Comparison of ENCODE assay signal across 14 mouse cellular contexts in the genomic region with DNA sequence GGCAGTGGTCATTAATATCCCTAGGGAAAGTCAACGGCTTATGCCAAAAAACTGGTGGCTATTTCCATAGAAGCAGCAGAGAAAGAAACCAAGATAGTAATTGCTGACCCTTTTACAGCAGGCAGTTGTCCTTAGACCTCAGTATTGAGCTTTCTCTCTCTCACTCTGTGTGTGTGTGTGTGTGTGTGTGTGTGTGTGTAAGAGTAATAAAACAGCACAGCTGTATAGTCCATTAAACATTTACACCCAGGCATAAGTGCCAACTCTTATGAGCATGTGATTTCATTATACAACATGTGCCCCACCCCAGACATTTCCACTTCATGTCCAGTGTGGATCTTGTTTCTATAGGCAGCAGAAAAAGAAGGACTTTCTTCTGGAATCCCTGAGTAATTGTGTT.
DNase-seq lines count a peak whose midpoint lies in the region; ATAC-seq and TF ChIP-seq lines count a peak whose summit lies in the region.
"Had no signal": no experiment of that assay in that cellular context is flagged by ENCODE, and none has a peak within 500 bp of the region (broad histone marks: within the 10 kb centered on the region; RNA-seq: fewer than 3 reads in every experiment).

No protein-coding gene starts in this region.

- no peak overlapping the region for H3K4me3 ChIP-seq in lung, embryonic 14.5 days (ENCODE audit: low read depth, low read length)
- no peak overlapping the region for H3K4me3 ChIP-seq in lung, adult 2 months (replicated peaks; ENCODE audit: extremely low read depth, low read depth, low read length)
- H3K4me3 ChIP-seq in midbrain, embryonic 12.5 days = no peak overlapping the region
- H3K4me3 ChIP-seq in stomach, embryonic 16.5 days (replicated peaks; ENCODE audit: low read length) = no peak overlapping the region
- H3K4me3 ChIP-seq: megakaryocyte, embryonic 14.5 days had no signal

- ATAC-seq in lung, embryonic 14.5 days (ENCODE audit: insufficient read depth) = no peak
- 0 out of 2 replicates have a peak, but pooled peaks have one; percentile 27 for ATAC-seq in midbrain, embryonic 12.5 days (ENCODE audit: low FRiP score, low read depth)
- peak; percentile 53; the same call in 1 of the 2 replicates for ATAC-seq in stomach, embryonic 16.5 days (ENCODE audit: insufficient read depth, low FRiP score)
- ATAC-seq: activated CD4-positive, CD25-positive, alpha-beta regulatory T cell, adult 4 months; CD4-positive, CD25-positive, alpha-beta regulatory T cell, adult 4 months had no signal

- TF ChIP-seq CTCF in lung, embryonic 14.5 days (IDR thresholded peaks at IDR 0.05; ENCODE audit: low read depth) = no peak
- no peak for TF ChIP-seq CTCF in lung, adult 2 months (IDR thresholded peaks at IDR 0.05; ENCODE audit: insufficient read depth, low read length)

- no peak overlapping the region for H3K4me2 ChIP-seq in lung, embryonic 14.5 days
- H3K4me2 ChIP-seq in midbrain, embryonic 12.5 days (replicated peaks) = no peak overlapping the region
- H3K4me2 ChIP-seq in stomach, embryonic 16.5 days (ENCODE audit: low read depth, low read length) = no peak overlapping the region

- WGBS in lung, embryonic 14.5 days = 6% methylated on average over 1 of the region's 1 CpGs
- WGBS in lung, adult 2 months = 15% methylated on average over 1 of the region's 1 CpGs
- 42% methylated on average over 1 of the region's 1 CpGs for WGBS in midbrain, embryonic 12.5 days
- WGBS in stomach, embryonic 16.5 days = 3% methylated on average over 1 of the region's 1 CpGs

- H3K27ac ChIP-seq in lung, embryonic 14.5 days (ENCODE audit: low read depth) = no peak overlapping the region
- H3K27ac ChIP-seq in midbrain, embryonic 12.5 days (replicated peaks) = no peak overlapping the region
- H3K27ac ChIP-seq in stomach, embryonic 16.5 days (ENCODE audit: low read length) = no peak overlapping the region

- peak; percentile 15 to 17 for DNase-seq in heart, postnatal 10 days
- no peak for DNase-seq in heart, postnatal 36 days
- peak; percentile 30 for DNase-seq in lung, embryonic 14.5 days
- DNase-seq in lung, adult 2 months = no peak
- DNase-seq in frontal cortex, postnatal 10 days (ENCODE audit: low spot score in 2 of 2) = no peak
- DNase-seq: cerebellum, adult 2 months; liver; right cerebral cortex, postnatal 14 days; thymus, postnatal 25 days had no signal

- no peak overlapping the region for H3K9ac ChIP-seq in lung, embryonic 14.5 days
- no peak overlapping the region for H3K9ac ChIP-seq in midbrain, embryonic 12.5 days (replicated peaks)
- H3K9ac ChIP-seq in stomach, embryonic 16.5 days (ENCODE audit: low read length) = no peak overlapping the region

- TF ChIP-seq POLR2A in lung, adult 2 months (IDR thresholded peaks at IDR 0.05; ENCODE audit: borderline replicate concordance, extremely low read depth, low read depth, low read length) = no peak

- intact Hi-C loops in heart, postnatal 10 days (cut with DNase I) = no loop called here
- intact Hi-C loops in heart, postnatal 36 days (cut with DNase I) = no loop called here

- H3K36me3 ChIP-seq in lung, embryonic 14.5 days (ENCODE audit: insufficient read depth) = no peaks in the 10 kb centered on the region
- H3K36me3 ChIP-seq in midbrain, embryonic 12.5 days = no peaks in the 10 kb centered on the region
- H3K36me3 ChIP-seq in stomach, embryonic 16.5 days (ENCODE audit: control insufficient read depth, insufficient read depth, low read length) = no peaks in the 10 kb centered on the region

- H3K9me3 ChIP-seq in lung, embryonic 14.5 days (ENCODE audit: low read depth, low read length) = no peaks in the 10 kb centered on the region
- H3K9me3 ChIP-seq in midbrain, embryonic 12.5 days = no peaks in the 10 kb centered on the region; the same call in 1 of the 2 replicates
- no peaks in the 10 kb centered on the region for H3K9me3 ChIP-seq in stomach, embryonic 16.5 days (replicated peaks; ENCODE audit: control insufficient read depth, low read length)
- H3K9me3 ChIP-seq: megakaryocyte, embryonic 14.5 days had no signal

- H3K4me1 ChIP-seq in lung, embryonic 14.5 days (ENCODE audit: insufficient read depth) = no peaks in the 10 kb centered on the region
- H3K4me1 ChIP-seq in lung, adult 2 months (ENCODE audit: control insufficient read depth, insufficient read depth, low read length) = peaks cover 7% of the 10 kb centered on the region
- peaks cover 4% of the 10 kb centered on the region; the same call in 1 of the 2 replicates for H3K4me1 ChIP-seq in midbrain, embryonic 12.5 days
- no peaks in the 10 kb centered on the region for H3K4me1 ChIP-seq in stomach, embryonic 16.5 days (ENCODE audit: control insufficient read depth, insufficient read depth, low read length)
- H3K4me1 ChIP-seq: megakaryocyte, embryonic 14.5 days had no signal

- no peaks in the 10 kb centered on the region for H3K27me3 ChIP-seq in lung, embryonic 14.5 days (ENCODE audit: insufficient read depth, low read length)
- peaks cover 5% of the 10 kb centered on the region for H3K27me3 ChIP-seq in midbrain, embryonic 12.5 days
- H3K27me3 ChIP-seq in stomach, embryonic 16.5 days (ENCODE audit: control insufficient read depth, insufficient read depth, low read length) = no peaks in the 10 kb centered on the region
- H3K27me3 ChIP-seq: megakaryocyte, embryonic 14.5 days had no signal

Comparison
In these comparisons a context has a peak if more than half of its experiments do, and no peak if none do; other contexts are left out.
1. DNase-seq: peak in heart, postnatal 10 days (2 of 2) and lung, embryonic 14.5 days (single experiment); none in heart, postnatal 36 days (0 of 2), lung, adult 2 months (single experiment) and frontal cortex, postnatal 10 days (0 of 2).